27 mouse cellular contexts compared by ENCODE assay signal in genomic region chr11:71728066-71728465, GRCm38 (mm10). TPM values are rescaled to one million over a fixed set of nuclear protein-coding genes. Genes with fewer than 3 reads are reported as not detected.
A peak's percentile ranks its signal among the peaks of the same experiment; 100 is the strongest.
DNase-seq lines count a peak whose midpoint lies in the region; ATAC-seq and TF ChIP-seq lines count a peak whose summit lies in the region.
"Had no signal": no experiment of that assay in that cellular context is flagged by ENCODE, and none has a peak within 500 bp of the region (broad histone marks: within the 10 kb centered on the region; RNA-seq: fewer than 3 reads in every experiment).

No protein-coding gene starts in this region.

- DNase-seq in thymus, postnatal 0 days (ENCODE audit: low spot score): peak; percentile 23
- no peak for DNase-seq in thymus, adult 2 months
- peak; percentile 7 for DNase-seq in naive thymus-derived CD4-positive, alpha-beta T cell, adult 2 months (ENCODE audit: low read depth)
- DNase-seq in ovary, adult 18-20 months (ENCODE audit: low spot score): no peak
- DNase-seq in left cerebral cortex, adult 11 months (ENCODE audit: low spot score): no peak
- DNase-seq: adrenal gland, postnatal 14 days; cerebellum, adult 11 months; cerebellum, adult 9-11 months; heart, postnatal 14 days; kidney, adult 2 months; kidney, postnatal 36 days; right cerebral cortex, postnatal 14 days had no signal

- no peaks in the 10 kb centered on the region for H3K36me3 ChIP-seq in thymus, adult 2 months (ENCODE audit: control insufficient read depth, insufficient read depth, low read length)
- no peaks in the 10 kb centered on the region for H3K36me3 ChIP-seq in neural tube, embryonic 15.5 days
- H3K36me3 ChIP-seq: G1E; hindbrain, embryonic 12.5 days; limb, embryonic 13.5 days; lung, embryonic 15.5 days; midbrain, embryonic 13.5 days; stomach, embryonic 15.5 days had no signal

- H3K27ac ChIP-seq in thymus, adult 2 months (ENCODE audit: control insufficient read depth, insufficient read depth, low read length): no peak overlapping the region
- H3K27ac ChIP-seq in neural tube, embryonic 15.5 days (replicated peaks): no peak overlapping the region
- H3K27ac ChIP-seq: hindbrain, embryonic 12.5 days; hindbrain, postnatal 0 days; layer of hippocampus, adult 2 months; limb, embryonic 13.5 days; lung, embryonic 15.5 days; midbrain, embryonic 13.5 days; stomach, embryonic 15.5 days had no signal

- ATAC-seq in CD4-positive, CD25-positive, alpha-beta regulatory T cell, adult 4 months: peak; percentile 45
- ATAC-seq in hematopoietic stem cell, adult 5-6 weeks (replicated peaks in 1 of 2; ENCODE audit: insufficient read depth in 1 of 2, low FRiP score in 2 of 2, low TSS enrichment in 1 of 2, low read depth in 1 of 2, poor library complexity in 2 of 2, severe bottlenecking in 2 of 2): peak; percentile 84 to 90
- ATAC-seq in neural tube, embryonic 15.5 days (ENCODE audit: low FRiP score): no peak
- ATAC-seq: forebrain, embryonic 16.5 days; hindbrain, postnatal 0 days; midbrain, embryonic 13.5 days had no signal

- no peak overlapping the region for H3K9ac ChIP-seq in neural tube, embryonic 15.5 days (replicated peaks)
- H3K9ac ChIP-seq: hindbrain, embryonic 12.5 days; limb, embryonic 13.5 days; lung, embryonic 15.5 days; midbrain, embryonic 13.5 days; stomach, embryonic 15.5 days had no signal

- no peaks in the 10 kb centered on the region for H3K9me3 ChIP-seq in neural tube, embryonic 15.5 days (replicated peaks)
- H3K9me3 ChIP-seq: hindbrain, embryonic 12.5 days; limb, embryonic 13.5 days; lung, embryonic 15.5 days; megakaryocyte, embryonic 14.5 days; midbrain, embryonic 13.5 days; stomach, embryonic 15.5 days had no signal

- no peak overlapping the region for H3K4me3 ChIP-seq in thymus, adult 2 months (ENCODE audit: control insufficient read depth, insufficient read depth, low read length)
- H3K4me3 ChIP-seq in neural tube, embryonic 15.5 days (replicated peaks): no peak overlapping the region
- H3K4me3 ChIP-seq: erythroblast, embryonic 14.5 days; hindbrain, embryonic 12.5 days; layer of hippocampus, adult 2 months; limb, embryonic 13.5 days; lung, embryonic 15.5 days; megakaryocyte, embryonic 14.5 days; midbrain, embryonic 13.5 days; stomach, embryonic 15.5 days had no signal

- no peak for TF ChIP-seq CTCF in thymus, adult 2 months (IDR thresholded peaks at IDR 0.05; ENCODE audit: borderline replicate concordance, control insufficient read depth, extremely low read depth, insufficient read depth, low read length, poor library complexity)

- WGBS in thymus, adult 2 months: 4% methylated on average over 3 of the region's 3 CpGs
- 82% methylated on average over 3 of the region's 3 CpGs for WGBS in neural tube, embryonic 15.5 days

- H3K4me1 ChIP-seq in thymus, adult 2 months (replicated peaks; ENCODE audit: control insufficient read depth, insufficient read depth, low read length): peaks cover 23% of the 10 kb centered on the region
- 0 out of 2 replicates have a peak, but pooled peaks cover 3% of the 10 kb centered on the region for H3K4me1 ChIP-seq in neural tube, embryonic 15.5 days
- H3K4me1 ChIP-seq: hindbrain, embryonic 12.5 days; limb, embryonic 13.5 days; lung, embryonic 15.5 days; stomach, embryonic 15.5 days had no signal

- no peak overlapping the region for H3K4me2 ChIP-seq in neural tube, embryonic 15.5 days
- H3K4me2 ChIP-seq: hindbrain, embryonic 12.5 days; limb, embryonic 13.5 days; liver, embryonic 11.5 days; lung, embryonic 15.5 days; midbrain, embryonic 13.5 days; stomach, embryonic 15.5 days had no signal

- H3K27me3 ChIP-seq in thymus, adult 2 months (ENCODE audit: control insufficient read depth, insufficient read depth, low read length): no peaks in the 10 kb centered on the region
- no peaks in the 10 kb centered on the region for H3K27me3 ChIP-seq in neural tube, embryonic 15.5 days (replicated peaks)
- H3K27me3 ChIP-seq: hindbrain, embryonic 12.5 days; limb, embryonic 13.5 days; lung, embryonic 15.5 days; midbrain, embryonic 13.5 days; stomach, embryonic 15.5 days had no signal

- no peak for TF ChIP-seq POLR2A in thymus, adult 2 months (IDR thresholded peaks at IDR 0.05; ENCODE audit: control insufficient read depth, extremely low read depth, insufficient read depth, low read length, poor library complexity)

RNA-seq across cellular contexts. Expression of gene Wscd1, which starts 21.7 kb away (rescaled TPM):
- 15.0 and 15.5 TPM in 2 replicates for polyA plus RNA-seq in thymus, postnatal 0 days (2015; fragmentation: Nextera tagmentation; extraction: Ambion mirVana)
- polyA plus RNA-seq in thymus, adult 2 months (2012; rRNA removed): 13.6 and 16.6 TPM in 2 replicates
- polyA plus RNA-seq in CD4-positive, CD25-positive, alpha-beta regulatory T cell, adult 4 months (2017; shearing (Covaris generic)): not detected
- total RNA-seq in hematopoietic stem cell, adult 5-6 weeks (2017): not detected in 2 replicates
- polyA plus RNA-seq in neural tube, embryonic 15.5 days (2015; fragmentation: Nextera tagmentation; extraction: Ambion mirVana): 57.7 and 62.1 TPM in 2 replicates
- polyA plus RNA-seq: G1E had no signal

Comparison
In these comparisons a context has a peak if more than half of its experiments do, and no peak if none do; other contexts are left out.
1. DNase-seq: peak in thymus, postnatal 0 days (single experiment) and naive thymus-derived CD4-positive, alpha-beta T cell, adult 2 months (single experiment); none in thymus, adult 2 months (single experiment), ovary, adult 18-20 months (single experiment) and left cerebral cortex, adult 11 months (single experiment).
2. RNA of gene Wscd1, which starts 21.7 kb away (polyA plus RNA-seq): 57.7 to 62.1 TPM in neural tube, embryonic 15.5 days, 13.6 to 16.6 TPM in thymus, adult 2 months and 15.0 to 15.5 TPM in thymus, postnatal 0 days; not detected in CD4-positive, CD25-positive, alpha-beta regulatory T cell, adult 4 months; every median in the first group is over 10 times any median in the second.